In genomic region chr3:155234919-155235318, GRCm38 (mm10) we compare ENCODE assay signal across 10 mouse cellular contexts.
A peak's percentile ranks its signal among the peaks of the same experiment; 100 is the strongest.
DNase-seq lines count a peak whose midpoint lies in the region; ATAC-seq and TF ChIP-seq lines count a peak whose summit lies in the region.
"Had no signal": no experiment of that assay in that cellular context is flagged by ENCODE, and none has a peak within 500 bp of the region (broad histone marks: within the 10 kb centered on the region; RNA-seq: fewer than 3 reads in every experiment).

No protein-coding gene starts in this region.

- peak; percentile 69 for TF ChIP-seq CTCF in left cerebral cortex, adult 2 months (IDR thresholded peaks at IDR 0.05)
- TF ChIP-seq CTCF in thymus, adult 2 months (IDR thresholded peaks at IDR 0.05; ENCODE audit: borderline replicate concordance, control insufficient read depth, extremely low read depth, insufficient read depth, low read length, poor library complexity), result no peak

- H3K9me3 ChIP-seq in neural tube, embryonic 14.5 days (ENCODE audit: control insufficient read depth, low read length), result no peaks in the 10 kb centered on the region

- ATAC-seq in neural tube, embryonic 14.5 days (ENCODE audit: low read depth), result peak; percentile 86

- whole genome bisulfite sequencing in neural tube, embryonic 14.5 days, result 11% methylated on average over 1 of the region's 1 CpGs
- WGBS in thymus, adult 2 months, result 6% methylated on average over 1 of the region's 1 CpGs

- intact Hi-C loops in left cerebral cortex, adult 2 months (cut with DNase I), result loop anchor here (5.0 kb wide), 1 partner anchor 1327 kb away; the partner anchor contains the start of gene Negr1

- no peaks in the 10 kb centered on the region for H3K36me3 ChIP-seq in neural tube, embryonic 14.5 days (ENCODE audit: control insufficient read depth, insufficient read depth, low read length)
- no peaks in the 10 kb centered on the region for H3K36me3 ChIP-seq in thymus, adult 2 months (ENCODE audit: control insufficient read depth, insufficient read depth, low read length)

- no peak for TF ChIP-seq POLR2A in thymus, adult 2 months (IDR thresholded peaks at IDR 0.05; ENCODE audit: control insufficient read depth, extremely low read depth, insufficient read depth, low read length, poor library complexity)

- H3K27ac ChIP-seq in left cerebral cortex, adult 2 months, result no peak overlapping the region
- H3K27ac ChIP-seq in neural tube, embryonic 14.5 days (ENCODE audit: low read depth, low read length), result no peak overlapping the region
- no peak overlapping the region for H3K27ac ChIP-seq in thymus, adult 2 months (ENCODE audit: control insufficient read depth, insufficient read depth, low read length)

- H3K9ac ChIP-seq in neural tube, embryonic 14.5 days (replicated peaks; ENCODE audit: low read depth, low read length), result no peak overlapping the region

- no peak overlapping the region for H3K4me3 ChIP-seq in left cerebral cortex, adult 2 months
- no peak overlapping the region for H3K4me3 ChIP-seq in neural tube, embryonic 14.5 days (ENCODE audit: low read depth, low read length)
- H3K4me3 ChIP-seq in thymus, adult 2 months (ENCODE audit: control insufficient read depth, insufficient read depth, low read length), result no peak overlapping the region

- H3K27me3 ChIP-seq in neural tube, embryonic 14.5 days (ENCODE audit: control insufficient read depth, insufficient read depth, low read length), result no peaks in the 10 kb centered on the region
- no peaks in the 10 kb centered on the region for H3K27me3 ChIP-seq in thymus, adult 2 months (ENCODE audit: control insufficient read depth, insufficient read depth, low read length)

- H3K4me1 ChIP-seq in neural tube, embryonic 14.5 days (ENCODE audit: control insufficient read depth, insufficient read depth, low read length), result no peaks in the 10 kb centered on the region
- no peaks in the 10 kb centered on the region for H3K4me1 ChIP-seq in thymus, adult 2 months (replicated peaks; ENCODE audit: control insufficient read depth, insufficient read depth, low read length)

- DNase-seq in left cerebral cortex, adult 2 months (ENCODE audit: extremely low spot score in 1 of 2, low spot score in 2 of 2), result no peak
- DNase-seq in left cerebral cortex, adult 18-20 months (ENCODE audit: low spot score in 2 of 2), result no peak
- DNase-seq in brain, adult 2 months (ENCODE audit: low read depth, low spot score), result peak; percentile 65
- DNase-seq in forelimb bud, embryonic 11.5 days (ENCODE audit: low read depth, low spot score), result peak; percentile 30
- DNase-seq in right cerebral cortex, postnatal 10 days (ENCODE audit: low spot score in 2 of 2), result no peak
- no peak for DNase-seq in cerebellum, adult 18-20 months
- DNase-seq in thymus, adult 2 months, result no peak
- DNase-seq: gastrocnemius, postnatal 14 days; thymus, postnatal 14 days had no signal

- H3K4me2 ChIP-seq in neural tube, embryonic 14.5 days (ENCODE audit: low read depth, low read length), result no peak overlapping the region

Comparison
In these comparisons a context has a peak if more than half of its experiments do, and no peak if none do; other contexts are left out.
1. DNase-seq: peak in brain, adult 2 months (single experiment) and forelimb bud, embryonic 11.5 days (single experiment); none in left cerebral cortex, adult 2 months (0 of 2), left cerebral cortex, adult 18-20 months (0 of 2), right cerebral cortex, postnatal 10 days (0 of 2), cerebellum, adult 18-20 months (0 of 2) and thymus, adult 2 months (single experiment).